Mouse (Mus musculus): ENCODE measurements around the gene Vps36.

- TF ChIP-seq POLR2A (IDR thresholded peaks at IDR 0.05; ENCODE audit: extremely low read depth, insufficient read depth, low read length) = no peak
- no peak for TF ChIP-seq CTCF (IDR thresholded peaks at IDR 0.05; ENCODE audit: low read depth, low read length)
These were observed 6.9 kb upstream of the Vps36 start, which contains the start of gene Ckap2 for GRCm38 (mm10) chr8:22185431-22186397.
